Comparison of ENCODE assay signal across 8 mouse cellular contexts in genomic region chr4:148914863-148915622, GRCm38 (mm10).
A peak's percentile ranks its signal among the peaks of the same experiment; 100 is the strongest.
DNase-seq lines count a peak whose midpoint lies in the region; ATAC-seq lines count a peak whose summit lies in the region.

No protein-coding gene starts in this region.

- H3K36me3 ChIP-seq in embryonic facial prominence, embryonic 10.5 days (replicated peaks), result no peaks in the 10 kb centered on the region
- H3K36me3 ChIP-seq in heart, embryonic 13.5 days, result no peaks in the 10 kb centered on the region
- no peaks in the 10 kb centered on the region for H3K36me3 ChIP-seq in kidney, embryonic 14.5 days (ENCODE audit: control insufficient read depth, insufficient read depth, low read length)
- H3K36me3 ChIP-seq in stomach, embryonic 15.5 days, result no peaks in the 10 kb centered on the region

- peaks cover 89% of the 10 kb centered on the region for H3K4me1 ChIP-seq in embryonic facial prominence, embryonic 10.5 days
- peaks cover 93% of the 10 kb centered on the region for H3K4me1 ChIP-seq in heart, embryonic 13.5 days
- H3K4me1 ChIP-seq in kidney, embryonic 14.5 days (ENCODE audit: control insufficient read depth, insufficient read depth, low read length), result peaks cover 53% of the 10 kb centered on the region
- peaks cover 54% of the 10 kb centered on the region for H3K4me1 ChIP-seq in stomach, embryonic 15.5 days

- H3K4me3 ChIP-seq in embryonic facial prominence, embryonic 10.5 days, result no peak overlapping the region
- no peak overlapping the region for H3K4me3 ChIP-seq in heart, embryonic 13.5 days
- no peak overlapping the region for H3K4me3 ChIP-seq in kidney, embryonic 14.5 days (ENCODE audit: low read length)
- no peak overlapping the region for H3K4me3 ChIP-seq in stomach, embryonic 15.5 days (replicated peaks)

- 49% methylated on average over 10 of the region's 10 CpGs for WGBS in embryonic facial prominence, embryonic 10.5 days
- 44% methylated on average over 10 of the region's 10 CpGs for WGBS in heart, embryonic 13.5 days
- WGBS in kidney, embryonic 14.5 days, result 45% methylated on average over 10 of the region's 10 CpGs
- WGBS in stomach, embryonic 15.5 days, result 46% methylated on average over 10 of the region's 10 CpGs

- peak; percentile 80 to 90 for DNase-seq in cerebellum, postnatal 10 days
- DNase-seq in cerebellum, adult 9-10 months, result no peak
- peak; percentile 86 for DNase-seq in embryonic facial prominence, embryonic 10.5 days (ENCODE audit: low spot score)
- peak; percentile 75 for DNase-seq in lung, postnatal 25 days (ENCODE audit: low spot score)
- no peak for DNase-seq in spleen, postnatal 10 days (ENCODE audit: low spot score in 2 of 2)

- peak overlapping the region; percentile 48; the same call in 1 of the 2 replicates for H3K27ac ChIP-seq in embryonic facial prominence, embryonic 10.5 days (replicated peaks)
- H3K27ac ChIP-seq in heart, embryonic 13.5 days (replicated peaks), result peak overlapping the region; percentile 91
- H3K27ac ChIP-seq in kidney, embryonic 14.5 days (ENCODE audit: low read depth, low read length), result peak overlapping the region; percentile 24; the same call in 1 of the 2 replicates
- H3K27ac ChIP-seq in stomach, embryonic 15.5 days, result 0 out of 2 replicates have a peak overlapping the region, but pooled peaks have one; percentile 11

- H3K9me3 ChIP-seq in embryonic facial prominence, embryonic 10.5 days, result no peaks in the 10 kb centered on the region
- H3K9me3 ChIP-seq in heart, embryonic 13.5 days, result no peaks in the 10 kb centered on the region
- H3K9me3 ChIP-seq in kidney, embryonic 14.5 days (ENCODE audit: control insufficient read depth, low read length), result no peaks in the 10 kb centered on the region
- H3K9me3 ChIP-seq in stomach, embryonic 15.5 days, result no peaks in the 10 kb centered on the region

- peak overlapping the region; percentile 71; the same call in 1 of the 2 replicates for H3K9ac ChIP-seq in heart, embryonic 13.5 days
- H3K9ac ChIP-seq in kidney, embryonic 14.5 days (ENCODE audit: low read depth, low read length), result peak overlapping the region; percentile 34
- H3K9ac ChIP-seq in stomach, embryonic 15.5 days, result no peak overlapping the region

- ATAC-seq in heart, embryonic 13.5 days (ENCODE audit: extremely low read depth, insufficient number of reproducible peaks, low FRiP score, low TSS enrichment), result 0 out of 2 replicates have a peak, but pooled peaks have one; percentile 17
- ATAC-seq in kidney, embryonic 14.5 days (ENCODE audit: low FRiP score, low TSS enrichment), result peak; percentile 75
- ATAC-seq in stomach, embryonic 15.5 days (ENCODE audit: insufficient read depth, low FRiP score, low read depth), result peak; percentile 65

- H3K4me2 ChIP-seq in heart, embryonic 13.5 days, result no peak overlapping the region
- H3K4me2 ChIP-seq in kidney, embryonic 14.5 days (replicated peaks; ENCODE audit: low read depth, low read length), result no peak overlapping the region; the same call in 1 of the 2 replicates
- no peak overlapping the region for H3K4me2 ChIP-seq in stomach, embryonic 15.5 days

- peaks cover 99% of the 10 kb centered on the region for H3K27me3 ChIP-seq in embryonic facial prominence, embryonic 10.5 days (replicated peaks; ENCODE audit: low read depth, poor library complexity, severe bottlenecking)
- peaks cover 7% of the 10 kb centered on the region; the same call in 1 of the 2 replicates for H3K27me3 ChIP-seq in heart, embryonic 13.5 days (replicated peaks)
- no peaks in the 10 kb centered on the region for H3K27me3 ChIP-seq in kidney, embryonic 14.5 days (ENCODE audit: control insufficient read depth, insufficient read depth, low read length)
- H3K27me3 ChIP-seq in stomach, embryonic 15.5 days (replicated peaks), result no peaks in the 10 kb centered on the region

Comparison
In these comparisons a context has a peak if more than half of its experiments do, and no peak if none do; other contexts are left out.
1. DNase-seq: peak in cerebellum, postnatal 10 days (2 of 2), embryonic facial prominence, embryonic 10.5 days (single experiment) and lung, postnatal 25 days (single experiment); none in cerebellum, adult 9-10 months (single experiment) and spleen, postnatal 10 days (0 of 2).
2. H3K27ac ChIP-seq: peak in every context shown above with its lines; median percentile 91 in heart, embryonic 13.5 days; 48 in embryonic facial prominence, embryonic 10.5 days; 24 in kidney, embryonic 14.5 days; 11 in stomach, embryonic 15.5 days.
3. ATAC-seq: peak in every context shown above with its lines; median percentile 75 in kidney, embryonic 14.5 days; 65 in stomach, embryonic 15.5 days; 17 in heart, embryonic 13.5 days.